Mouse (Mus musculus): ENCODE measurements at regions not wholly inside any gene's neighbourhood (a gene's known extent, or its start where the extent isn't known, plus 50 kb on each side); places are given as distances from the start of the nearest gene placed in this dataset.

- H3K4me1 ChIP-seq (replicated peaks; ENCODE audit: control insufficient read depth, insufficient read depth, low read length): no peaks in the 10 kb centered on the region
- no peaks in the 10 kb centered on the region for H3K27me3 ChIP-seq (replicated peaks; ENCODE audit: control insufficient read depth, insufficient read depth, low read length)
- H3K36me3 ChIP-seq (ENCODE audit: control insufficient read depth, insufficient read depth): no peaks in the 10 kb centered on the region
- H3K4me3 ChIP-seq (replicated peaks; ENCODE audit: low read length): no peak overlapping the region
- no peak for ATAC-seq
- H3K4me2 ChIP-seq (ENCODE audit: low read length): no peak overlapping the region
- 75% methylated on average over 2 of the region's 2 CpGs for WGBS
- no peaks in the 10 kb centered on the region for H3K9me3 ChIP-seq (ENCODE audit: control insufficient read depth, low read length)
- H3K27ac ChIP-seq (ENCODE audit: low read length): no peak overlapping the region
- H3K9ac ChIP-seq (replicated peaks; ENCODE audit: low read depth, low read length): no peak overlapping the region
These were observed 420.7 kb downstream of the Lrriq3 start for GRCm38 (mm10) chr3:155513885-155514284.

GRCm38 (mm10) chr3:155529312-155529711 lies 436.1 kb downstream of the Lrriq3 start:
- no peak overlapping the region for H3K9ac ChIP-seq (replicated peaks; ENCODE audit: low read depth, low read length)
- 82% methylated on average over 3 of the region's 3 CpGs for WGBS
- no peaks in the 10 kb centered on the region for H3K4me1 ChIP-seq (replicated peaks; ENCODE audit: control insufficient read depth, insufficient read depth, low read length)
- no peak overlapping the region for H3K4me2 ChIP-seq (ENCODE audit: low read length)
- no peaks in the 10 kb centered on the region for H3K9me3 ChIP-seq (ENCODE audit: control insufficient read depth, low read length)
- no peak overlapping the region for H3K4me3 ChIP-seq (replicated peaks; ENCODE audit: low read length)
- ATAC-seq: no peak
- H3K36me3 ChIP-seq (ENCODE audit: control insufficient read depth, insufficient read depth): no peaks in the 10 kb centered on the region
- H3K27me3 ChIP-seq (replicated peaks; ENCODE audit: control insufficient read depth, insufficient read depth, low read length): no peaks in the 10 kb centered on the region
- no peak overlapping the region for H3K27ac ChIP-seq (ENCODE audit: low read length)

- Histone ChIP-seq H3K4me3 (replicated peaks; ENCODE audit: low read length) (no peak overlapping the region), H3K27ac (ENCODE audit: low read length) (no peak overlapping the region), H3K4me2 (ENCODE audit: low read length) (no peak overlapping the region), H3K27me3 (replicated peaks; ENCODE audit: control insufficient read depth, insufficient read depth, low read length) (no peaks in the 10 kb centered on the region), H3K36me3 (ENCODE audit: control insufficient read depth, insufficient read depth) (no peaks in the 10 kb centered on the region), H3K9me3 (ENCODE audit: control insufficient read depth, low read length) (no peaks in the 10 kb centered on the region), H3K9ac (replicated peaks; ENCODE audit: low read depth, low read length) (no peak overlapping the region), H3K4me1 (replicated peaks; ENCODE audit: control insufficient read depth, insufficient read depth, low read length) (no peaks in the 10 kb centered on the region)
- no peak for ATAC-seq
These were observed 437.6 kb downstream of the Lrriq3 start for GRCm38 (mm10) chr3:155530811-155531210.

- WGBS: 72% methylated on average over 4 of the region's 4 CpGs
- no peak for ATAC-seq
- no peaks in the 10 kb centered on the region for H3K27me3 ChIP-seq (replicated peaks; ENCODE audit: control insufficient read depth, insufficient read depth, low read length)
- H3K4me2 ChIP-seq (ENCODE audit: low read length): no peak overlapping the region
- H3K9me3 ChIP-seq (ENCODE audit: control insufficient read depth, low read length): no peaks in the 10 kb centered on the region
- H3K9ac ChIP-seq (replicated peaks; ENCODE audit: low read depth, low read length): no peak overlapping the region
- no peaks in the 10 kb centered on the region for H3K36me3 ChIP-seq (ENCODE audit: control insufficient read depth, insufficient read depth)
- H3K27ac ChIP-seq (ENCODE audit: low read length): no peak overlapping the region
- H3K4me1 ChIP-seq (replicated peaks; ENCODE audit: control insufficient read depth, insufficient read depth, low read length): no peaks in the 10 kb centered on the region
- no peak overlapping the region for H3K4me3 ChIP-seq (replicated peaks; ENCODE audit: low read length)
These were observed 438.8 kb downstream of the Lrriq3 start for GRCm38 (mm10) chr3:155532075-155532474.

GRCm38 (mm10) chr3:155548204-155548603 lies 455.0 kb downstream of the Lrriq3 start:
- H3K27ac ChIP-seq (ENCODE audit: low read length): no peak overlapping the region
- no peak overlapping the region for H3K4me3 ChIP-seq (replicated peaks; ENCODE audit: low read length)
- no peaks in the 10 kb centered on the region for H3K27me3 ChIP-seq (replicated peaks; ENCODE audit: control insufficient read depth, insufficient read depth, low read length)
- H3K9me3 ChIP-seq (ENCODE audit: control insufficient read depth, low read length): no peaks in the 10 kb centered on the region
- no peak overlapping the region for H3K4me2 ChIP-seq (ENCODE audit: low read length)
- H3K4me1 ChIP-seq (replicated peaks; ENCODE audit: control insufficient read depth, insufficient read depth, low read length): 0 out of 2 replicates have a peak, but pooled peaks cover 2% of the 10 kb centered on the region
- H3K9ac ChIP-seq (replicated peaks; ENCODE audit: low read depth, low read length): no peak overlapping the region
- peak; percentile 45 for ATAC-seq
- WGBS: 71% methylated on average over 6 of the region's 6 CpGs
- H3K36me3 ChIP-seq (ENCODE audit: control insufficient read depth, insufficient read depth): no peaks in the 10 kb centered on the region

GRCm38 (mm10) chr3:155577111-155577510 lies 483.9 kb downstream of the Lrriq3 start:
- Histone ChIP-seq H3K36me3 (ENCODE audit: control insufficient read depth, insufficient read depth) (no peaks in the 10 kb centered on the region), H3K27me3 (replicated peaks; ENCODE audit: control insufficient read depth, insufficient read depth, low read length) (no peaks in the 10 kb centered on the region), H3K9me3 (ENCODE audit: control insufficient read depth, low read length) (no peaks in the 10 kb centered on the region), H3K27ac (ENCODE audit: low read length) (no peak overlapping the region), H3K4me2 (ENCODE audit: low read length) (no peak overlapping the region), H3K4me1 (replicated peaks; ENCODE audit: control insufficient read depth, insufficient read depth, low read length) (no peaks in the 10 kb centered on the region), H3K9ac (replicated peaks; ENCODE audit: low read depth, low read length) (no peak overlapping the region), H3K4me3 (replicated peaks; ENCODE audit: low read length) (no peak overlapping the region)
- peak; percentile 90 for ATAC-seq
- WGBS: 21% methylated on average over 2 of the region's 2 CpGs

GRCm38 (mm10) chr3:155604001-155604400 lies 510.8 kb downstream of the Lrriq3 start:
- Histone ChIP-seq H3K27ac (ENCODE audit: low read length) (no peak overlapping the region), H3K36me3 (ENCODE audit: control insufficient read depth, insufficient read depth) (no peaks in the 10 kb centered on the region), H3K9ac (replicated peaks; ENCODE audit: low read depth, low read length) (no peak overlapping the region), H3K4me3 (replicated peaks; ENCODE audit: low read length) (no peak overlapping the region), H3K4me2 (ENCODE audit: low read length) (no peak overlapping the region), H3K27me3 (replicated peaks; ENCODE audit: control insufficient read depth, insufficient read depth, low read length) (no peaks in the 10 kb centered on the region), H3K9me3 (ENCODE audit: control insufficient read depth, low read length) (no peaks in the 10 kb centered on the region), H3K4me1 (replicated peaks; ENCODE audit: control insufficient read depth, insufficient read depth, low read length) (no peaks in the 10 kb centered on the region)
- 66% methylated on average over 1 of the region's 1 CpGs for WGBS
- ATAC-seq: no peak
